Mouse (Mus musculus) right cerebral cortex, postnatal 25 days (tissue): ENCODE results near the gene Fam198b.
"Not testable (repeated sequence)": the region's sequence is repeated elsewhere in the genome, so short reads cannot be mapped to it uniquely, and the experiment has no call there.

Experiments
- DNase-seq: peaks from one replicate; pipeline ENCODE4 v3.0.0; 2022

The Fam198b gene

GRCm38 (mm10) chr3:79928409-79928808 is 44.1 kb downstream of the Fam198b start:
- no peak for DNase-seq

GRCm38 (mm10) chr3:79930141-79930744 is 45.9 kb downstream of the Fam198b start:
- DNase-seq = peak; percentile 44

- DNase-seq = no peak
Measured at GRCm38 (mm10) chr3:79936213-79936612, 51.9 kb downstream of the Fam198b start.

GRCm38 (mm10) chr3:79936730-79937447 is 52.6 kb downstream of the Fam198b start:
- DNase-seq = no peak

- DNase-seq = no peak
Measured at GRCm38 (mm10) chr3:79947736-79948135, 63.4 kb downstream of the Fam198b start.

- no peak for DNase-seq
Measured at GRCm38 (mm10) chr3:79948151-79948550, 63.8 kb downstream of the Fam198b start.

- no peak for DNase-seq
Measured at GRCm38 (mm10) chr3:79953164-79953759, 68.9 kb downstream of the Fam198b start.

GRCm38 (mm10) chr3:79955262-79955661 is 70.9 kb downstream of the Fam198b start:
- DNase-seq = no peak

GRCm38 (mm10) chr3:79956792-79957191 is 72.5 kb downstream of the Fam198b start:
- no peak for DNase-seq

- no peak for DNase-seq
Measured at GRCm38 (mm10) chr3:79957752-79958151, 73.4 kb downstream of the Fam198b start.

GRCm38 (mm10) chr3:79966709-79967108 is 82.4 kb downstream of the Fam198b start:
- no peak for DNase-seq

- no peak for DNase-seq
Measured at GRCm38 (mm10) chr3:79967346-79967745, 83.0 kb downstream of the Fam198b start.

GRCm38 (mm10) chr3:79968426-79968825 is 84.1 kb downstream of the Fam198b start:
- no peak for DNase-seq

GRCm38 (mm10) chr3:79969536-79969935 is 85.2 kb downstream of the Fam198b start:
- DNase-seq = not testable (repeated sequence)

GRCm38 (mm10) chr3:79970070-79970469 is 85.7 kb downstream of the Fam198b start:
- no peak for DNase-seq

GRCm38 (mm10) chr3:79970498-79970897 is 86.2 kb downstream of the Fam198b start:
- no peak for DNase-seq

GRCm38 (mm10) chr3:79971542-79971941 is 87.2 kb downstream of the Fam198b start:
- DNase-seq = no peak

GRCm38 (mm10) chr3:79976786-79977185 is 92.5 kb downstream of the Fam198b start:
- DNase-seq = no peak

- no peak for DNase-seq
Measured at GRCm38 (mm10) chr3:79977656-79978450, 93.5 kb downstream of the Fam198b start.

GRCm38 (mm10) chr3:79980714-79981113 is 96.4 kb downstream of the Fam198b start:
- no peak for DNase-seq

- DNase-seq = no peak
Measured at GRCm38 (mm10) chr3:79983961-79984419, 99.7 kb downstream of the Fam198b start.

- no peak for DNase-seq
Measured at GRCm38 (mm10) chr3:79984542-79984941, 100.2 kb downstream of the Fam198b start.

GRCm38 (mm10) chr3:79989250-79989649 is 104.9 kb downstream of the Fam198b start:
- no peak for DNase-seq
